Mouse (Mus musculus) spleen, adult 2 months (tissue): ENCODE measurements around the gene Ehbp1.

Source experiments
- CTCF ChIP-seq: fragments of 200-500 bp; IDR thresholded peaks from 2 replicates; pipeline ENCODE4 v1.5.1; 2011; ENCODE audit warnings: mild to moderate bottlenecking, inconsistent platforms; ENCODE audit not compliant: insufficient read depth, insufficient read length, insufficient replicate concordance; ENCODE audit errors: extremely low read depth
- POLR2A ChIP-seq: fragments of 200-500 bp; IDR thresholded peaks from 2 replicates; pipeline ENCODE4 v1.6.1; 2011; ENCODE audit warnings: low read depth, low read length, inconsistent platforms

DNA sequence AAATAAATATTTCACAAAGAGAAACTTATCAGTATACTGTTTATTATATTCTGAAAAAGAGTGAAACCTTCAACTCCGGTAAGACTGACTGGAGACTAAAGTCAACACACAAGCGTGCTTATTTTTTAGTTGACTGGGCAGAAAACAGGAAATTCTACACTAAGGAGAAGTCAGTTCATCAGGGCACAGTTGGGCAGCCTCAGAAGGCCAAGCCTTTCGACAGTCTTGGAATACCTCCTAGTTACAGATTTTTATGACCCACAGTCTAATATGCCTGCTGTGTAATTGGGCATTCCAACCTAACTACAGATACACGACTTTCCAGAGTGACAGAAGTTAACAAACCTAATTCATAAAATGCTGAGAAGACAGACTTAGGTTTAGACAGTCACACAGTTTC, 145.3 kb downstream of the Ehbp1 start:
- TF ChIP-seq POLR2A (no peak), CTCF (no peak)
